Mouse (Mus musculus): ENCODE measurements at regions not wholly inside any gene's neighbourhood (a gene's known extent, or its start where the extent isn't known, plus 50 kb on each side); places are given as distances from the start of the nearest gene placed in this dataset.

DNA sequence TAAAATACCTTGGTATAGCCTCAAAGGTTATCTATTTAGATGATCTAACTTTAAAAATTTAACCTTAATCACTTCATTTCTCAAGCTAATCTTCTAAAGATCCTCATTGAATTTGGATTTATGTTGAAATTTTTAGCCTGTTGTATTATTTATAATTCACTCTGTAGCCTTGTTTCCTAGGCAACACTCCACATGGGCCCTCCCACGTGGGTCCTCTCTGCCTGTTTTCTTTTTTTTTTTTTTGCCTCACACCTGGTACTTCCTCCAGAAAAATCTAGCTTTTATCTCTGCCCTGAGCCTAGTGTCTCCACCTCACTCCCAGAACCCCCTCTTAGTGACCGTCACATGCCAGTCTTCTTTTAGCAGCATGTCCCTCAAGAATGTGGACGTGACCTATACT is 113.9 kb downstream of the Gm815 start:
- TF ChIP-seq CTCF (IDR thresholded peaks at IDR 0.05; ENCODE audit: borderline replicate concordance, extremely low read depth, insufficient read depth, insufficient read length) (no peak), POLR2A (IDR thresholded peaks at IDR 0.05; ENCODE audit: borderline replicate concordance, extremely low read depth, insufficient read depth, insufficient read length, poor library complexity, severe bottlenecking) (no peak)

Measured in brain, embryonic 14.5 days (tissue).